Mouse (Mus musculus) testis, adult 2 months (tissue): ENCODE data around the gene Atp6ap1l. TPM values are rescaled to one million over a fixed set of nuclear protein-coding genes. Genes with fewer than 3 reads are reported as not detected.

Source experiments
- H3K27ac ChIP-seq: fragments of 200-500 bp; 2 replicates; pipeline ENCODE4 v1.5.1; 2012; ENCODE audit warnings: low read depth, low read length; ENCODE audit not compliant: control insufficient read depth, insufficient read depth
- H3K27me3 ChIP-seq: fragments of 200-500 bp; 2 replicates; pipeline ENCODE4 v1.6.1; 2012; ENCODE audit warnings: mild to moderate bottlenecking, low read length, moderate library complexity; ENCODE audit not compliant: control insufficient read depth, insufficient read depth
- H3K36me3 ChIP-seq: fragments of 200-500 bp; 2 replicates; pipeline ENCODE4 v1.6.1; 2012; ENCODE audit warnings: mild to moderate bottlenecking, low read length; ENCODE audit not compliant: control insufficient read depth, insufficient read depth
- H3K4me1 ChIP-seq: fragments of 200-500 bp; 2 replicates; pipeline ENCODE4 v1.6.1; 2012; ENCODE audit warnings: low read length; ENCODE audit not compliant: control insufficient read depth, insufficient read depth
- H3K4me3 ChIP-seq: fragments of 200-500 bp; 2 replicates; pipeline ENCODE4 v1.5.1; 2012; ENCODE audit warnings: low read depth, mild to moderate bottlenecking, low read length, moderate library complexity, mixed read lengths; ENCODE audit not compliant: control insufficient read depth
- CTCF ChIP-seq: fragments of 200-500 bp; IDR thresholded peaks from 2 replicates; pipeline ENCODE4 v1.5.1; 2012; ENCODE audit warnings: low read depth, mild to moderate bottlenecking, inconsistent platforms, low read length, moderate library complexity; ENCODE audit not compliant: control insufficient read depth, insufficient read depth, insufficient replicate concordance
- POLR2A ChIP-seq: fragments of 200-500 bp; IDR thresholded peaks from 2 replicates; pipeline ENCODE4 v1.6.1; 2012; ENCODE audit warnings: low read depth, mild to moderate bottlenecking, inconsistent platforms, low read length, moderate library complexity; ENCODE audit not compliant: control insufficient read depth
- polyA plus RNA-seq: library from polyadenylated mRNA; depleted of rRNA; stranded (reverse); fragments of >200 nt; gene quantifications from 2 replicates; pipeline ENCODE4 v1.2.3, GENCODE M21; 2012; rRNA removed

Gene Atp6ap1l
- polyA plus RNA-seq, 1 experiment, result 184 TPM

DNA sequence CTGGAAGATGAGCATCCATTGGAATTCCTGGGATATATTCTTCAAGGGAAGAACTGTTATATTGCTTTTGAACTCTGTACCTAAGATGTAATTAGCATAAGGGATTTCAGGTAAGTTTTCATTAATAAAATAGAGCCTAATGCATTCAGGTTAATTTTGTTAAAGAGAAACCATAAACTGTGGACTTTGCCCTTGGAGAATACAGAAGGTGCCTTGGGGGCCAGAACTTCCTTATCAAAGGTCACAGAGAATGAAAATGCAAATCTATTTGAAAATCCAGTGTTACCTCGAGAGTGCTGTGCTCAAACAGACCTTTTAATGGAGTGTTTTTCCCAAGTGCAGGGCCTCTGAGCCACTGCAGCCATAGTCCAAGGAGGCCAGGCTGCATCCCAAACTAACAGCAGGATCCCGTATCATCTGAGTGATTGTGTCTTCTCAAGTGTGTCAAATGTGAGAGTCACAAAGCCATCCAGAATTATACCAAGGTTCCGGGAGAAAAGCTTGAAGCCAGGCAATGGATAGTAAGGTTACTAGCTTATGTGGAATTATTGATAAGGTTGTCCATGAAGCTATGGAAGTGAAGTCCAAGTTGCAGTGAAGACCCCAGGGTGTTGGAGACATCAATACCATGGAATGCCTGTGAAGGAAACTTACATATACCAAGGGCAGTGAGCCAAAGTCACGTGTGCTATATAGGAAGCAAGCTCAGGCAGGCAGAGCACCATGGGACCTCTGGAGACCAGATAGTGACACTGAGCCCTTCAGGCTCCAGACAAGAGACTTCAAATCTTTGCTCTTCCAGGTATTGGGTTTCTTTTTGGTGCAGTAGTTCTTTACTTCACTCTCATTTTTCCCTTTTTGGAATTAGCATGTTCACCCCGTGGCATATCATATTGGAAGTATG, 52.2 kb downstream of the Atp6ap1l start:
- Histone ChIP-seq H3K4me1 (no peaks in the 10 kb centered on the region; the same call in 1 of the 2 replicates), H3K4me3 (no peak overlapping the region), H3K27me3 (no peaks in the 10 kb centered on the region), H3K36me3 (no peaks in the 10 kb centered on the region), H3K27ac (no peak overlapping the region)
- TF ChIP-seq POLR2A (no peak), CTCF (no peak)

DNA sequence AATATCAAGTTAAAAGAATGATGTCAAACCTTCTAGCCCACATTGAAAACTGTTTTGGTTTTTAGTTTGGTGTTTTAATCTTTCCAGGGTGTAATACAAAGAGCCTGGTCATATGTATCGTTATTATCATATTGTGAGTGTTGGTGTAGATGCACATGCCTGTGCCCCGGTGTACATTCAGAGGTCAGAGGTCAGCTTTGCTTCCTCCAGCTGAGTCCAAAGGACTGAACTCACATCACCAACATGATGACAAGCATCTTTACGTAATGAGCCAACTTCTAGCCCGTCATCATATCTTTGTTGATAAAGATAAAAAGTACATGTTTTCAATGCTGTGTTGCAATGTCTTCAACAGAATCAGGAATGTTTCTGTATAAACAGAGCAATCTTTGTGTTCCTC, 53.4 kb downstream of the Atp6ap1l start:
- Histone ChIP-seq H3K4me1 (no peaks in the 10 kb centered on the region; the same call in 1 of the 2 replicates), H3K27me3 (no peaks in the 10 kb centered on the region), H3K27ac (no peak overlapping the region), H3K36me3 (no peaks in the 10 kb centered on the region), H3K4me3 (no peak overlapping the region)
- TF ChIP-seq CTCF (no peak), POLR2A (no peak)

DNA sequence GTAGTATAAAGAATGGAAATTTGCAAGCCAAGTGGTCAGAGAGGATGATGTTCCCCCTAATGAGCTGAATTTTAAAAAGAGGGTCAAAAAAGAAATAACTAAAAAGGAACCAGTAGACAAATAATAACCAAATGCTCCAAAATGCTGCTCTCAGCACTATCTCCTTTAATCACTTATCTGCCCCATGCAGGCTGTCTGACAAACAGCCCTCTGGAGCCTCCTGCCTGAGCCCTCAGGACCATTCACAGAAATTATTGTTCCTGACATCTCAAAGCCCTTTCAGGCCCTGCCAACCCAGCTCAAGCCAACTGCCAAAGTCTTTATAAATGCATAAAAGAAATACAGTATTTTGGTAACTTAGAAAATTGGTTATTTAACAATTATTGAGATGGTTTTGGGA, 61.0 kb downstream of the Atp6ap1l start:
- Histone ChIP-seq H3K27ac (no peak overlapping the region), H3K4me1 (no peaks in the 10 kb centered on the region), H3K27me3 (no peaks in the 10 kb centered on the region), H3K4me3 (no peak overlapping the region), H3K36me3 (no peaks in the 10 kb centered on the region)
- TF ChIP-seq POLR2A (no peak), CTCF (no peak)

DNA sequence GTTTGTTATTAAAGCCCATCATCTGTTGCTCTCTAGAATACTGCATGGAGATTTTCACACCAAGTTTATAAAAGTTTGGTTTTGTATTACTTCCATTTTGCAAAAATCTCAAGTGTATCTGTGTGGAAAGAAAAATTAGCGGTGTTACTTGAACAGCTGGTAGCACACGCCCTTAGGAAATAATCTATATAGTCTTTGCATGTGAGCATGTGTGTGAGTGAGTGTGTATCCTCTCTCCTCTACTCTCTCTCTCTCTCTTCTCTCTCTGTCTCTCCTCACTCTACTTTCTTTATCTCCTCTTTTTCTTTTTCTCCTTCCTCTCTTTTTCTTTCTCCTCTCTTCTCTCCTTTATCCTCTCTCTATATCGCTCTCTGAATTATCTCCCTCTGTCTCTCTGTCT, 61.7 kb downstream of the Atp6ap1l start:
- no peaks in the 10 kb centered on the region for H3K4me1 ChIP-seq
- no peak for TF ChIP-seq CTCF
- no peak for TF ChIP-seq POLR2A
- H3K4me3 ChIP-seq, result no peak overlapping the region

DNA sequence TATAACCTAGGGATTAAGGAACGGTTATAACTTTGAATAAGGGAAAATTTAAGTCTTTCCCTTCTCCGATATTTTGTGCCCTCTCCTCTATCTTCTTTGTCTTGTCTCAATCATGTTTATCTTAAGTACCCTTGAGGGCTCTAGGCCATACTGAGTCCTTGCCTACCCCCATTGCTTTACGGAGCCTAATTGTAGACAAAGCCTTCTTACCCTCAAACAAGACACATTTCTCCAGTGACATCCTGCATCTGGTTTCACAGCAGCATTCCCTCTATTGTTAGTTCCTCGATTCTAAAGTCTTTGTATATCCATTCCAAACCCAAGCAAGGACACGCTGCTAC, 64.0 kb downstream of the Atp6ap1l start:
- no peak overlapping the region for H3K27ac ChIP-seq
- no peak for TF ChIP-seq CTCF
- no peak for TF ChIP-seq POLR2A

More for the DNA sequence above, 61.7 kb downstream of the Atp6ap1l start:
- no peak overlapping the region for H3K27ac ChIP-seq
- H3K36me3 ChIP-seq, result no peaks in the 10 kb centered on the region
- H3K27me3 ChIP-seq, result no peaks in the 10 kb centered on the region

DNA sequence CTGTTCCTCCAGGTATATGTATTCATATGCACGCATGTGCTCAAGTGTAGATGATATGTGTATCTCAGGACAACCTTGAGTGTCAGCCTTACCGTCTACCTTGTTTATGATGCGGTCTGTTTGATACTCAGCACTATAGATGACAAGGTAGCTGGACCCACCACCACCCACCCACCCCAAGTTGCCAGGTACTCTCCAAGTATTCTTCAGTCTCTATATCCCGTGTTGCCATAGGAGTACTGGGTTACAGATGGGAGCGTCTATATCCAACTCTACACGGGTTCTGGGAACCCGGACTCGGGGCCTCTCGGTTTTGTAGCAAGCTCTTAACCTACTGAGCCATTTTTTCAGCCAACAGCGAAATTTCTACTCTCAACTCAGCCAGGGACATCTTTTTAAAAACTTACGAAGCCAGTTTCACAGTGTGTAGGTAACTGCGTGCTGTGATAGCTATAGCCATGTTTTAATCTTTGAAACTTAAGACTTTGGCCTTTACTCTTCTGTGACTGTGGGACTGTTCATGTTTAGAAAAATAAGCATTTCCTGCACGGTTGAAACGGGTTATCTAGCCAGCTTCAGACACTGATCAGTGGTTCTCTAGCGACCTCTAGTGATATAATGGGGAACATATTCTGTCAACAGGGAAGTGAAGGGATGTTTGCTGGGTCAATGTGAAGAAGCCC, 64.5 kb downstream of the Atp6ap1l start:
- H3K4me3 ChIP-seq, result no peak overlapping the region
- H3K4me1 ChIP-seq, result no peaks in the 10 kb centered on the region
- no peaks in the 10 kb centered on the region for H3K36me3 ChIP-seq
- no peaks in the 10 kb centered on the region for H3K27me3 ChIP-seq
- TF ChIP-seq CTCF (peak; percentile 30; the same call in 1 of the 2 replicates), POLR2A (no peak)
- no peak overlapping the region for H3K27ac ChIP-seq

More for the DNA sequence above, 64.0 kb downstream of the Atp6ap1l start:
- H3K27me3 ChIP-seq, result no peaks in the 10 kb centered on the region
- no peak overlapping the region for H3K4me3 ChIP-seq
- H3K36me3 ChIP-seq, result no peaks in the 10 kb centered on the region
- H3K4me1 ChIP-seq, result no peaks in the 10 kb centered on the region

DNA sequence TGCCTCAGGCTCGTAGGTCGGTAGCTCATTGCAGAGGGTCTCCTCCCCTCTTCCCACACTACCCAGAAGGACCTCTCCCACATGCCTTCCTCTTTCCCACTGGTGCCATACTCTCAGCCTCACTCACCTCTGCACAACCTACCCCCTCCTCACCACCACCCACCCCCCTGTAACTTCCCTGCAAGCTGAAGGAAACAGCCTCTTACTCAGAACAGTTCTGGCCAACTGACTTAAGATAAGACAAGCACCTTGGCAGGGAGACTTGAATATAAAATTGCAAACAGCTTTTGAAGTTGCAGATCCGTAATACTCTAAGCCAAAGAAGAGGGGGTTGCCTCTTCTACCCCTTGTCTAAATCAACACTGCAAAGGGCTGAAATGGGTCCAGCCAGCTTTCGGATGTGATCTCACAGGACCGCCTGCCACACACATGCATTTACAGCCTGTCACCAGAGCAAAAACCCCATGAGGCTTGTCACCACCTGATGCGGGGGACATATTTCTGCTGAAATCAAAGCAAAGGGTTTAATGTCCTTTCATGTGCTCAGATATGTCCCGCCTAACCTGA, 71.4 kb downstream of the Atp6ap1l start:
- Histone ChIP-seq H3K4me3 (no peak overlapping the region), H3K4me1 (no peaks in the 10 kb centered on the region), H3K27me3 (no peaks in the 10 kb centered on the region), H3K27ac (no peak overlapping the region), H3K36me3 (no peaks in the 10 kb centered on the region)
- no peak for TF ChIP-seq POLR2A
- TF ChIP-seq CTCF, result no peak

Other genes with a start within 250 kb of the Atp6ap1l start
- 172 and 177 TPM in 2 replicates for gene Rps23, start 17.6 kb upstream of the Atp6ap1l start, polyA plus RNA-seq